Mouse (Mus musculus): ENCODE results near the gene Pkp4. TPM values are rescaled to one million over a fixed set of nuclear protein-coding genes. Genes with fewer than 3 reads are reported as not detected.

Gene Pkp4
- polyA plus RNA-seq, 1 experiment from 2014 or later = 14.7 TPM

DNA sequence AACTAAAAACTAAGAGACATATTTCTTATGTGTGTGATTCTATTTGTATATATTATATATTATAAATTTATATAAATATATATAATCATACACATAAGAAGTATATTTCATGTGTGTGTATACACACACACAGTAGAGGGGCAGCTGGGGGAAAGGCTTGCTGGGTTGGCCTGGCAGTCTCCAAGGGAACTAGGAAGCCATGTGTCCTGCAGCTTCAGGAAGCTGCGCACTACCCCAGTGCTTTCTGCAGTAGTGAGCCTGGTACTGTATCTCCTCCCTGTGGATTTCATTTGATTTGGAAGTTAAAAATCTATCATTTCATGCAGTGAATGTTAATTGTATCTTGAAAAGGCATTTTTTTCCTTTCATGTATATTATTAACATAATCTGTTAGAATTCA, 180.2 kb downstream of the Pkp4 start:
- H3K27me3 ChIP-seq (ENCODE audit: insufficient read depth, poor library complexity, severe bottlenecking) = no peaks in the 10 kb centered on the region
- no peak overlapping the region for H3K27ac ChIP-seq
- DNase-seq (ENCODE audit: low spot score) = no peak
- no peak overlapping the region for H3K4me3 ChIP-seq
- WGBS = 98% methylated on average over 1 of the region's 1 CpGs
- no peaks in the 10 kb centered on the region for H3K4me1 ChIP-seq (replicated peaks)
- no peaks in the 10 kb centered on the region for H3K9me3 ChIP-seq
- H3K36me3 ChIP-seq = peaks cover 91% of the 10 kb centered on the region

DNA sequence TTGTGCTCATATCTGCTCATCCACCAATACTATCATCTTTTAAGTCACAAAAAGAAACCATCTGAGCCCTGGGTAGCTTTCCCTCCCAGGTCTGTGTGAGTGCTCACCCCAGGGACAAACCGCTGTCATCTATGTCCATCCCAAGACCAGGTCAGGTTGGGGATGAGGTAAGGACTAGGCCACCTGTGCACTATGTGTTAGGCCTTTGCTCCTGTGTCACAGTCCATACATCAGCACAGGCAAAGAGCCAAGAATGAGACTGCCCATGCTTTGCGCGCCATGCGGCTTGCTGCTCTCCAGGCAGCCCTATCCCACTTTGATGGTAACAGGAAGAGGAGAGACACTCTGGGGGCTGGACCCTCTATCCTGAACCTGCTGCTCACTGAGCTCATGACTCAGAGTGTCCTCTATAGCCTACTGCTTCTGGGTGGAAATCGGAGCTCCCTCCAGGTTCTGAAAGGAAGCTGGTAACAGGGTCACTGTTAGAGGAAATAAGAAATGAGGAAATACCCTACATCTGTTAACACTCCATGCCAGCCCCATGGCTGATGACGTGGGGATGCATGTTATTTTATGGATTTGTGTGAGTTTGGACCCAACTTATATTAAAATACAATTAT, 182.1 kb downstream of the Pkp4 start:
- 93% methylated on average over 6 of the region's 6 CpGs for WGBS
- H3K27me3 ChIP-seq (ENCODE audit: insufficient read depth, poor library complexity, severe bottlenecking) = no peaks in the 10 kb centered on the region
- H3K27ac ChIP-seq = no peak overlapping the region
- H3K4me3 ChIP-seq = no peak overlapping the region
- peaks cover 5% of the 10 kb centered on the region; the same call in 1 of the 2 replicates for H3K4me1 ChIP-seq (replicated peaks)
- H3K9me3 ChIP-seq = no peaks in the 10 kb centered on the region
- peaks cover 92% of the 10 kb centered on the region for H3K36me3 ChIP-seq
- DNase-seq (ENCODE audit: low spot score) = no peak

DNA sequence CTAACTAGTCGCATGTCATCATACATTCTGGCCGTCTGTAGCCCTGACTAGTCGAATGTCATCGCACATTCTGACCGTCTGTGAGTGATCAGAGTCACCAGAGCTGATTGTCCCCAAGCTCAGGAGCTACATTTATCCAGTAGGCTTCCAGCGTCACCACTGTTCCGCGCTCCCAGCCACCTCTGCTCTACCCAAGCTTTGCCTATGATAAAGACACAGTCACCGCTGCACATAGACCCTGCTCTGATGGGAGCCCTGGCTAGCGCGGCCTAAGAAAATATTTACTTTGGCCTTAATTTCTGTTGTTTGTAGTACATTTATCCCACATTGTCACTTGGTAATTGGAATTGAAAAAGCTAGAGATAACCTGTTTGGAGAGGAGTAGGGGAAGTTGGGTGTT, 183.2 kb downstream of the Pkp4 start:
- H3K36me3 ChIP-seq = peaks cover 92% of the 10 kb centered on the region
- DNase-seq (ENCODE audit: low spot score) = no peak
- 93% methylated on average over 11 of the region's 11 CpGs for WGBS

DNA sequence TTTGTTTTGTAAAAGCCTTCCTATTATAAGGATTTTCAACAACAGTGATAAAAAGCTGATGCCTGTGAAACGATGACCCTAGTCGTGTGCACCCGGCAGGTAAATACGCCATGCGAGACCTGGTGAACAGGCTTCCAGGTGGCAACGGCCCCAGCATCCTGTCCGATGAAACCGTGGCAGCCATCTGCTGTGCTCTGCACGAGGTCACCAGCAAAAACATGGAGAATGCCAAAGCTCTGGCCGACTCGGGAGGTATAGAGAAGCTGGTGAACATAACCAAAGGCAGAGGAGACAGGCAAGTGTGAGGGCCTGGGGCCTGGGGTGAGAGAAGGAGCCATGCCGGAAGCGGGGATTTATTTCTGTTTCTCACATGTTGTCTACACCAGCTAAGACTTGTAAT, 184.0 kb downstream of the Pkp4 start:
- 94% methylated on average over 13 of the region's 13 CpGs for WGBS
- DNase-seq (ENCODE audit: low spot score) = no peak
- Histone ChIP-seq H3K9me3 (no peaks in the 10 kb centered on the region), H3K4me1 (replicated peaks) (peaks cover 5% of the 10 kb centered on the region; the same call in 1 of the 2 replicates), H3K36me3 (peaks cover 91% of the 10 kb centered on the region), H3K27me3 (ENCODE audit: insufficient read depth, poor library complexity, severe bottlenecking) (no peaks in the 10 kb centered on the region), H3K4me3 (no peak overlapping the region), H3K27ac (no peak overlapping the region)

More for the DNA sequence above, 183.2 kb downstream of the Pkp4 start:
- Histone ChIP-seq H3K4me3 (no peak overlapping the region), H3K27ac (no peak overlapping the region), H3K9me3 (no peaks in the 10 kb centered on the region), H3K27me3 (ENCODE audit: insufficient read depth, poor library complexity, severe bottlenecking) (no peaks in the 10 kb centered on the region), H3K4me1 (replicated peaks) (peaks cover 5% of the 10 kb centered on the region; the same call in 1 of the 2 replicates)

DNA sequence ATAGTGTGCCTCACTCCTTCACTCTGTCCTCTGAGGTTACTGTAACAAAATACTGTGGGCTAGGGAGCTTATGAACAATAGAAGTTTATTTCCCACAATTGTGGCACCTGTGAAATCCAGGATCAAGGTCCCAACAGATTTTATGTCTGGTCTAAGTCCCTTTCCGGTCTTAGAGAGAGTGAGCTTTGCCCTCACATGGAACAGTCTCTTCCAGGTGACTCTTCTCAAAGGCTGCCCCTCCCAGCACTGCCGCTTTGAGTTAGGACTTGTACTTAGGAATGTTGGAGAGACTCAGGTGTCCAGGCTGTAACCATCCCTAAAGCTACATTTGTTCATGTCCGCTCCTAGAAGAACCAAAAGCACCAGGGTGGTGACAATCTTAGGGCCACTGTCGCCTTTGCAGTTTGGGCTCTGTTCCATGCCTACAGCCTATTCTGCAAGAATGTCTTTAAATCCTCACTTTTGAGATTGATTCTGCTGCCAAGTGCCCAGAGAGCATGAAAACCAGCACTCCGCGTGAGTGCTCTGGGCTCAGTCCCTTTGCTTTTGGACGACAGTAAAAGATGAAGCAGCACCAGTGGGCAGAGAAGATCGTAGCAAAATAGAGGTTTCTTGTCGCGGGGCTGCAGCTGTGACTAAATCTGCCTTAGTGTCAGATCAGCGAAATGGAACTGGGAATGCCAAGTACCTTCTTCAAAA, 184.6 kb downstream of the Pkp4 start:
- no peak for DNase-seq (ENCODE audit: low spot score)
- H3K27me3 ChIP-seq (ENCODE audit: insufficient read depth, poor library complexity, severe bottlenecking) = no peaks in the 10 kb centered on the region
- H3K4me1 ChIP-seq (replicated peaks) = peaks cover 5% of the 10 kb centered on the region; the same call in 1 of the 2 replicates
- no peaks in the 10 kb centered on the region for H3K9me3 ChIP-seq
- H3K27ac ChIP-seq = no peak overlapping the region
- 91% methylated on average over 11 of the region's 11 CpGs for WGBS
- peaks cover 91% of the 10 kb centered on the region for H3K36me3 ChIP-seq
- H3K4me3 ChIP-seq = no peak overlapping the region

DNA sequence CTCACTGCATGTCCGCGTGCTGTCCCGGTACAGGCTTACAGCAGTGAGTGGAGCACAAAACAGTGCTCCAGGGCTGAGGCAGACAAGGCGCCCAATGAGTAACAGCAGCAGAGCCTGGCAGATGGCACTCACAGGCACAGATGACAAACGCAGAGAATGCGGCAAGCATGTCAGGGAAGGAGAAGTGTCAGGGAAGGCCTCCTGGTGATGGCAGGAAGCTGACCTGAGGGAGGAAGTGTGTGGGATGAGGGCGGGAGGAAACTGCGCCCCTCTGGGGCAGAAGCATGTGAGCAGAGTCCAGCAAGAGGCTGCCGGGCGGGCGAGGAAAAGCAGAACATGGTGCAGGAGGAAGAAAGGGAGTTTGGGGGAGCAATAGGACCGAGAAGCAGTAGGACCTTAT, 185.8 kb downstream of the Pkp4 start:
- DNase-seq (ENCODE audit: low spot score) = no peak
- Histone ChIP-seq H3K4me1 (replicated peaks) (peaks cover 5% of the 10 kb centered on the region; the same call in 1 of the 2 replicates), H3K9me3 (no peaks in the 10 kb centered on the region), H3K27ac (0 out of 2 replicates have a peak overlapping the region, but pooled peaks have one; percentile 12), H3K4me3 (no peak overlapping the region), H3K27me3 (ENCODE audit: insufficient read depth, poor library complexity, severe bottlenecking) (no peaks in the 10 kb centered on the region), H3K36me3 (peaks cover 91% of the 10 kb centered on the region)
- 82% methylated on average over 12 of the region's 12 CpGs for WGBS

DNA sequence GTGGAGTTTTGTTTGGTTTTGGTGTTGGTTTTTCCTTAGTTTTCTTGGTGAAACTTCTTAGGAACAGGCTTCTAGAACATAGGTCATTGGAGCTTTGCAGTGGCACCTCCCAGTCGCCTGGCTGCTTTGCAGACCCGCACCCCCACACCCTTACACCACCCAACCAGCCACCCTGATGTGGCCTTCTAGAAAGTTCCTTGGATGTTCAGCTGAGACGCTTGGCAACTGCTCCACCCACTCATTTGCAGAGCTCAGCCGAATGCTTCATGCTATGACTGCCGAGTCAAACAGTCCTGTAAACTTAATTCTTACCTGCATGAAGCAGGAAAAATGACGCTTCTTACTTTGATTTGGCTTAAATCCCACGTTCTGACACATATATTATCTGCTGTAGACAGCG, 187.9 kb downstream of the Pkp4 start:
- H3K36me3 ChIP-seq = peaks cover 87% of the 10 kb centered on the region
- no peak for DNase-seq (ENCODE audit: low spot score)
- H3K4me3 ChIP-seq = no peak overlapping the region
- H3K27ac ChIP-seq = no peak overlapping the region
- H3K4me1 ChIP-seq (replicated peaks) = peaks cover 9% of the 10 kb centered on the region; the same call in 1 of the 2 replicates
- H3K9me3 ChIP-seq = no peaks in the 10 kb centered on the region
- WGBS = 88% methylated on average over 8 of the region's 8 CpGs
- H3K27me3 ChIP-seq (ENCODE audit: insufficient read depth, poor library complexity, severe bottlenecking) = no peaks in the 10 kb centered on the region

DNA sequence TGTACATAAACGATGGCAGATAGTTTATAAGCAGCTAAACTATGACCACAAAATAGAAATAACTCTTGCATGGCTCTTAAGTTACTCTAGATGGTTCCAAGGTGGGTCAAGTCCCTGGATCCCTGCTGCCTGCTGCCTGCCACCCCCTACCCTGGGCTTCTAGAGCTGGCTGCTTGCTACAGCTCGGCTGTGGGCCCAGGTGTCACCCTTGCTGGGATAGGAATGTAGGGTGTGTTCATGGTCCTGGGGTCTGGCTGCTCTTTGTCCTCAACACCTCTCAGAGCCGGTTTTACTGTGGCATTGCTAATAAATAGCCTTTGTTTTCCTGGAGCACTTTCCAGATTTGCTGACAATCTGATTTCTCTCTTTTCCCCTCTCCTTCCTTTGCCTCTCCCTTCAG, 189.4 kb downstream of the Pkp4 start:
- no peak overlapping the region for H3K27ac ChIP-seq
- peaks cover 85% of the 10 kb centered on the region for H3K36me3 ChIP-seq
- no peak for DNase-seq (ENCODE audit: low spot score)
- H3K4me3 ChIP-seq = no peak overlapping the region
- H3K9me3 ChIP-seq = no peaks in the 10 kb centered on the region
- H3K4me1 ChIP-seq (replicated peaks) = peaks cover 9% of the 10 kb centered on the region; the same call in 1 of the 2 replicates
- no peaks in the 10 kb centered on the region for H3K27me3 ChIP-seq (ENCODE audit: insufficient read depth, poor library complexity, severe bottlenecking)
- 69% methylated on average over 3 of the region's 3 CpGs for WGBS

DNA sequence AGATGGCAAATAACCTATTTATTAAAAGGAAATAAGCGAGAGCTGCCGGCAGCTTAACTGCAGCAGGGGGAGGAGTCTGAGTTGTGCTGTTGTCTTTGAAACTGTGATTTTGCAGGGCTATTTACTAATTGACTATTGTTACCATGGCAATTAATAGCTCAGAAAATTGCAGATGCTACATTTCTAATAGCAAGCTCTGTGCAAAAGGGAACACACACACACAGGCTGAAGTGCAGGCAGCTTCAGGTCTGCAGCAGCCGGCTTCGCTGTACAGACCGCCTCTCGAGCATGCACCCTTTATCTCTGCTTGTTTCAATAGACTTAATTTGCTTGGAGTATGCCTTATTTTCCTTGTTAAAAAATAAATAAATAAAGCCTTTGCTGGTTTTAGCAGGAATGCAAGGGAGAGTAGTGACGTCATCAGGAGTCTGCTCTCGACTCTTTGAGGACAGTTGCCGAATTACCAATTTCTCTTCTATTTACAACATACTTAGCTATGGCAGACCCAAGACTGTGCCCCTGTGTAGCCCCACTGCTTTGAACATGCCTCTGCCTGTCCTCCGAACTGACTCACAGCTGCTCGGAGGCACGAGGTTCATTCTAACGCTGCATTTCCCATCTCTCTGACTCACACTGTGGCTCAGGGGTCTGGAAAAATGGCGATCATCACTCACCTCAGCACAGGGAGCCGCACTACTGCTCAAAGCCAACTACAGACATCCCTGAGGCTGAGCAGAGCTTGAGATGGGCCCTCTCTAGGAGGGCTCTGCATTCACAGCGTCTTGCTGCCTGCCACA, 190.9 kb downstream of the Pkp4 start:
- Histone ChIP-seq H3K9me3 (no peaks in the 10 kb centered on the region), H3K27ac (no peak overlapping the region), H3K36me3 (peaks cover 86% of the 10 kb centered on the region), H3K4me1 (replicated peaks) (peaks cover 6% of the 10 kb centered on the region; the same call in 1 of the 2 replicates), H3K4me3 (no peak overlapping the region), H3K27me3 (ENCODE audit: insufficient read depth, poor library complexity, severe bottlenecking) (no peaks in the 10 kb centered on the region)
- WGBS = 87% methylated on average over 16 of the region's 16 CpGs
- no peak for DNase-seq (ENCODE audit: low spot score)

DNA sequence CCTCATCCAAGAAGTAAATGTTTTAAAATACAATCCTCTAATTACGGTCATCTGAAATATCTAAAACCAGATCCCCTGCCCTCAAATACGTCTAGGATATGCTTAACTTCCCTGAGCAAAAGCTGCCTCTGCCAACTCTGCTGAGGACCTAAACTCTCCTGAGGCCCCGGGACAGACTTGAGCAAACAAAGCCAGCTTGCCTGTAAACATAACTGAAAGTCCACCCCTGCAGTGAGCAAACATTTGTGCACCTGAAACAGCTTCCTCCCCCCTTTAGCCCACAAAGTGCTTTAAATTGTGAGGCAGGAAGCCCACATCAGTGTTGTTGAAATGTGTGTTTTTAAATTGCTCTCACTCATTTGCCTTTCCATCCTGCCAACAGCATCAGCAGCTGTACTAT, 193.2 kb downstream of the Pkp4 start:
- H3K36me3 ChIP-seq = peaks cover 63% of the 10 kb centered on the region
- 75% methylated on average over 3 of the region's 3 CpGs for WGBS
- 0 out of 2 replicates have a peak, but pooled peaks cover 4% of the 10 kb centered on the region for H3K4me1 ChIP-seq (replicated peaks)
- H3K27ac ChIP-seq = no peak overlapping the region
- H3K9me3 ChIP-seq = no peaks in the 10 kb centered on the region
- no peak for DNase-seq (ENCODE audit: low spot score)
- H3K4me3 ChIP-seq = no peak overlapping the region
- no peaks in the 10 kb centered on the region for H3K27me3 ChIP-seq (ENCODE audit: insufficient read depth, poor library complexity, severe bottlenecking)

DNA sequence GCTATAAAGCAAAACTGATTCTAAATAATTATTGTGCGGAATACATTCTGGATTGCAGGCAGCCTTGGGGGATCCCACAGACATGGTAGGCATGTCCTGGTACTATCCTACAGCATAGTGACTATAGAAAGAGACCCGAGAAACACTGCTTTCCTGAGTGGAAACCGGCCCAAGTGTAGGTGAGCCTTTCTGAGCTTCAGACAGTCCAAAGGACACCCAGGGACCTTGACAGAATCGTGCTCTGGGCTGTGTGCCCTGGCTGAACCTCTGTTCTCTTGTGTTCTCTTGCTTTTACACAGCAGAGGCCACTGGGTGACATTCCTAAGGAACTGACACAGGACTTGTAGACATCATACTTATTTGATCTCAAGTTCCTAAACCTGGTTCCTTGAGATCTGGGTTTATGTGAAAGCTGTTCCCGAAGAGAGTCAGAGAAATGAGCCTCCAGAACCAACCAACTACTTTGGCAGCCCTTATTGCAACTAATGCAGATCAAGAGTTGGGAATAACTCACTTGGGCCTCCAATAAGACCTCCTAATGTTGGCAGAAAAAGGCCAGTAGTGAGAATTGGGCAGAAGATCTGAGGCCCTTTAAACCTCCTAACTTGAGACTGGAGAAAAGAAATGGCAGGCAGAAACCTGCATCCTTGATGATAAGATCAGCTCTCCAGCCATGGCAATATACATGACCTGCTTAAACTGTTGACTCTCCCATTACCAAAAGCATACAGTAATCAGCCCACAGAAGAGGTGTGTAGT, 195.1 kb downstream of the Pkp4 start:
- 92% methylated on average over 5 of the region's 5 CpGs for WGBS
- DNase-seq (ENCODE audit: low spot score) = no peak
- H3K9me3 ChIP-seq = no peaks in the 10 kb centered on the region
- H3K27ac ChIP-seq = no peak overlapping the region
- no peaks in the 10 kb centered on the region for H3K27me3 ChIP-seq (ENCODE audit: insufficient read depth, poor library complexity, severe bottlenecking)
- H3K4me1 ChIP-seq (replicated peaks) = 0 out of 2 replicates have a peak, but pooled peaks cover 4% of the 10 kb centered on the region
- peaks cover 45% of the 10 kb centered on the region for H3K36me3 ChIP-seq
- no peak overlapping the region for H3K4me3 ChIP-seq

DNA sequence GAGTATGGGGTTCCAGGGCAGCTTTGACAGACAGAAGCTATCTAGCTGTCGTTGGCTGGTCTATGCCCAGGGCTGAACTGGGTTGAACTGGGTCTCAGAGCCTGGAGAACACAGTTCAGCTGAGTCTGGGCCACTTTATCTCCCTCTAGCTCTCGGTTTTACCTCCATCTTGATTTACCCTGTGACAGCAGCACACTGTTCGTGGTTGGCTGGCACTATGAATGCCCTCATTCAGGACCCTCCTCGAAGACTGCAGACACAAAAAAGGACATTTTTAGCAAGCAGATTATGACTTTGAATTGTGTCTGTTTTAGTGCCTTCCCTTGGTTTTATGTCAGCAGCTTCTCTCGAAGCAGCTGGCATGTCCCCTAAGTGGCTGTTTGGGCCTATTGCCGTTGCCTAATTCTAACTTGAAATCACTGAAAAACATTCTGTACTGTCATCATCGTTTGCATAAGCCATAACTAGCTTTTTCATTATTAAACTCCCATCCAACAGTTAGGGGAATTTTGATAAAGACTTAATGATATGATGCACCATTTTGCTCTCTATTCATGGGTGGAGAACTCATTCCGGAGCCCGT, 199.2 kb downstream of the Pkp4 start:
- 82% methylated on average over 9 of the region's 9 CpGs for WGBS
- Histone ChIP-seq H3K27me3 (ENCODE audit: insufficient read depth, poor library complexity, severe bottlenecking) (no peaks in the 10 kb centered on the region), H3K36me3 (peaks cover 16% of the 10 kb centered on the region), H3K27ac (no peak overlapping the region), H3K4me1 (replicated peaks) (peaks cover 11% of the 10 kb centered on the region), H3K9me3 (no peaks in the 10 kb centered on the region), H3K4me3 (no peak overlapping the region)
- DNase-seq (ENCODE audit: low spot score) = no peak
